Mouse (Mus musculus) bone marrow macrophage, adult 2 months (primary cell): ENCODE data around the gene Wwp2.

ENCODE experiments used
- CTCF ChIP-seq: IDR thresholded peaks from 2 replicates; pipeline ENCODE4 v1.5.1; 2012; ENCODE audit warnings: low read depth, mild to moderate bottlenecking, low read length, moderate library complexity
- POLR2A ChIP-seq: IDR thresholded peaks from 2 replicates; pipeline ENCODE4 v1.6.1; 2012; ENCODE audit warnings: mild to moderate bottlenecking, low read depth, low read length, borderline replicate concordance

DNA sequence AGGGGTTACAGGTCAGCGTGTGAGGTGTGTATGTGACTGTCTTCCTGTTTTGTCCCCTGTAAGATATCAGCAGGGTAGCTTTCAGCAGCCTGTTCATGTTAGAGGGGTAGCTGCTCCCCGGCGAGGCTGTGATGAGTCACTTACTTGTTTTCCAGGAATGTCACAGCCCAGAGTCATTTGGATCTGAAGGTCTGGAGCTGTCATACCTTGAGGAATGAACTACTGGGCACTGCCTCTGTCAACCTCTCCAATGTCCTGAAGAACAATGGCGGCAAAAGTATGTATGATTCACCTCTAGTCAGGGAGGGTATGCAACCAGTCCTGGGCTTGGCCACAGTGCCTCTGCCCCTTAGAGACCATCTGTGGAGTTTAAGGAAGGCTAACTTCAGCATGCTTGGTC, 21.6 kb downstream of the Wwp2 start:
- TF ChIP-seq CTCF (no peak), POLR2A (no peak)
